Mouse (Mus musculus): ENCODE measurements around the gene Tlk1. TPM values are rescaled to one million over a fixed set of nuclear protein-coding genes. Genes with fewer than 3 reads are reported as not detected.

Tlk1 gene
- polyA plus RNA-seq (2017; shearing (Covaris generic)), result 10 to 100 TPM; 60.2 to 61.1 TPM

GRCm38 (mm10) chr2:70825371-70826051 is at the start of gene Tlk1:
TSS of gene Tlk1 (minus strand) at chr2:70825728.

Other genes starting within 250 kb of the Tlk1 start
- 100 to 1,000 TPM; 108 to 110 TPM for gene Gorasp2, start 164.2 kb downstream of the Tlk1 start, polyA plus RNA-seq (2017; shearing (Covaris generic))
- 10 to 100 TPM in 1 of 2 experiments, 1 to 10 TPM in 1; 8.1 to 13.7 TPM for gene Gm26558, start 163.6 kb downstream of the Tlk1 start, polyA plus RNA-seq (2017; shearing (Covaris generic))
- 10 to 100 TPM; 37.9 to 38.6 TPM for gene Dcaf17, start 229.6 kb upstream of the Tlk1 start, polyA plus RNA-seq (2017; shearing (Covaris generic))
- 10 to 100 TPM; 21.2 to 21.8 TPM for gene Mettl8, start 229.9 kb upstream of the Tlk1 start, polyA plus RNA-seq (2017; shearing (Covaris generic))

Measured in inflammation-experienced regulatory T-cells (primary cell).